ENCODE assay signal across 10 mouse cellular contexts in genomic region chr6:128469451-128469850, GRCm38 (mm10). TPM values are rescaled to one million over a fixed set of nuclear protein-coding genes. Genes with fewer than 3 reads are reported as not detected.
A peak's percentile ranks its signal among the peaks of the same experiment; 100 is the strongest.
DNase-seq lines count a peak whose midpoint lies in the region; ATAC-seq and TF ChIP-seq lines count a peak whose summit lies in the region.
"Had no signal": no experiment of that assay in that cellular context is flagged by ENCODE, and none has a peak within 500 bp of the region (broad histone marks: within the 10 kb centered on the region; RNA-seq: fewer than 3 reads in every experiment).

No protein-coding gene starts in this region.

- no peak overlapping the region for H3K4me3 ChIP-seq in lung, embryonic 14.5 days (ENCODE audit: low read depth, low read length)

- H3K9me3 ChIP-seq in lung, embryonic 14.5 days (ENCODE audit: low read depth, low read length), result no peaks in the 10 kb centered on the region

- H3K27me3 ChIP-seq in lung, embryonic 14.5 days (ENCODE audit: insufficient read depth, low read length), result no peaks in the 10 kb centered on the region

- H3K27ac ChIP-seq in lung, embryonic 14.5 days (ENCODE audit: low read depth), result no peak overlapping the region
- H3K27ac ChIP-seq: macrophage had no signal

- H3K36me3 ChIP-seq in lung, embryonic 14.5 days (ENCODE audit: insufficient read depth), result no peaks in the 10 kb centered on the region

- ATAC-seq in lung, embryonic 14.5 days (ENCODE audit: insufficient read depth), result peak; percentile 58; the same call in 1 of the 2 replicates
- ATAC-seq: Patski had no signal

- WGBS in lung, embryonic 14.5 days, result 8% methylated on average over 11 of the region's 12 CpGs

- peak; percentile 72 for DNase-seq in gastrocnemius, postnatal 10 days
- DNase-seq in gastrocnemius, postnatal 36 days, result no peak
- peak; percentile 10 for DNase-seq in CD4-positive helper T cell, adult 2 months (ENCODE audit: low read depth, low spot score)
- DNase-seq in embryo, embryonic 10 days (ENCODE audit: low spot score), result peak; percentile 72
- DNase-seq in kidney, adult 11 months, result peak; percentile 14
- DNase-seq in lung, embryonic 14.5 days, result peak; percentile 84
- peak; percentile 54 for DNase-seq in thymus, postnatal 14 days
- DNase-seq in layer of hippocampus, adult 8-10 months (ENCODE audit: low spot score in 2 of 2), result no peak

- intact Hi-C loops in gastrocnemius, postnatal 36 days (cut with DNase I), result no loop called here

- H3K4me1 ChIP-seq in lung, embryonic 14.5 days (ENCODE audit: insufficient read depth), result no peaks in the 10 kb centered on the region

- no peak overlapping the region for H3K9ac ChIP-seq in lung, embryonic 14.5 days

- 0 out of 2 replicates have a peak, but pooled peaks have one; percentile 17 for TF ChIP-seq CTCF in lung, embryonic 14.5 days (IDR thresholded peaks at IDR 0.05; ENCODE audit: low read depth)

- H3K4me2 ChIP-seq in lung, embryonic 14.5 days, result no peak overlapping the region

RNA-seq across cellular contexts. Expression of gene Fkbp4, which starts 31.0 kb away (rescaled TPM):
- 10 to 100 TPM; 88.1 to 90.8 TPM for total RNA-seq in gastrocnemius, postnatal 10 days (2021)
- total RNA-seq in gastrocnemius, postnatal 36 days (2021), result 100 to 1,000 TPM in 1 of 2 experiments, 10 to 100 TPM in 1; 97.6 to 114 TPM
- polyA plus RNA-seq in lung, embryonic 14.5 days (2014; fragmentation: Nextera tagmentation; extraction: Ambion mirVana), result 434 and 450 TPM in 2 replicates
- 100 to 1,000 TPM; 101 to 133 (median 115) TPM for total RNA-seq in layer of hippocampus, adult 8-10 months (2022)

RNA-seq across cellular contexts. Expression of gene Itfg2, which starts 44.7 kb away (rescaled TPM):
- 10 to 100 TPM; 21.6 to 24.9 TPM for total RNA-seq in gastrocnemius, postnatal 10 days (2021)
- total RNA-seq in gastrocnemius, postnatal 36 days (2021), result 10 to 100 TPM; 15.3 to 19.5 TPM
- 32.6 and 41.4 TPM in 2 replicates for polyA plus RNA-seq in lung, embryonic 14.5 days (2014; fragmentation: Nextera tagmentation; extraction: Ambion mirVana)
- total RNA-seq in layer of hippocampus, adult 8-10 months (2022), result 10 to 100 TPM; 27.9 to 35.5 (median 29.1) TPM

RNA-seq across cellular contexts. Expression of gene Pzp, which starts 57.1 kb away (rescaled TPM):
- total RNA-seq in gastrocnemius, postnatal 10 days (2021), result 1 to 10 TPM in 1 of 2 experiments, under 1 TPM in 1; 0.07 to 1.8 TPM
- total RNA-seq in gastrocnemius, postnatal 36 days (2021), result under 1 TPM in 1 of 2 experiments, not detected in 1; 0.41 TPM
- 0.04 and 0.18 TPM in 2 replicates for polyA plus RNA-seq in lung, embryonic 14.5 days (2014; fragmentation: Nextera tagmentation; extraction: Ambion mirVana)
- total RNA-seq in layer of hippocampus, adult 8-10 months (2022), result not detected
- polyA plus RNA-seq: macrophage had no signal

Comparison
In these comparisons a context has a peak if more than half of its experiments do, and no peak if none do; other contexts are left out.
1. DNase-seq: peak in gastrocnemius, postnatal 10 days (single experiment), CD4-positive helper T cell, adult 2 months (single experiment), embryo, embryonic 10 days (single experiment), kidney, adult 11 months (single experiment), lung, embryonic 14.5 days (single experiment) and thymus, postnatal 14 days (single experiment); none in gastrocnemius, postnatal 36 days (0 of 2) and layer of hippocampus, adult 8-10 months (0 of 2).